Mouse (Mus musculus) right cerebral cortex, postnatal 4 days (tissue): Measurements from ENCODE around the gene Tmx1.

Source experiments
- DNase-seq: peaks from one replicate; pipeline ENCODE4 v3.0.0-alpha.2; 2022

Tmx1 gene

DNA sequence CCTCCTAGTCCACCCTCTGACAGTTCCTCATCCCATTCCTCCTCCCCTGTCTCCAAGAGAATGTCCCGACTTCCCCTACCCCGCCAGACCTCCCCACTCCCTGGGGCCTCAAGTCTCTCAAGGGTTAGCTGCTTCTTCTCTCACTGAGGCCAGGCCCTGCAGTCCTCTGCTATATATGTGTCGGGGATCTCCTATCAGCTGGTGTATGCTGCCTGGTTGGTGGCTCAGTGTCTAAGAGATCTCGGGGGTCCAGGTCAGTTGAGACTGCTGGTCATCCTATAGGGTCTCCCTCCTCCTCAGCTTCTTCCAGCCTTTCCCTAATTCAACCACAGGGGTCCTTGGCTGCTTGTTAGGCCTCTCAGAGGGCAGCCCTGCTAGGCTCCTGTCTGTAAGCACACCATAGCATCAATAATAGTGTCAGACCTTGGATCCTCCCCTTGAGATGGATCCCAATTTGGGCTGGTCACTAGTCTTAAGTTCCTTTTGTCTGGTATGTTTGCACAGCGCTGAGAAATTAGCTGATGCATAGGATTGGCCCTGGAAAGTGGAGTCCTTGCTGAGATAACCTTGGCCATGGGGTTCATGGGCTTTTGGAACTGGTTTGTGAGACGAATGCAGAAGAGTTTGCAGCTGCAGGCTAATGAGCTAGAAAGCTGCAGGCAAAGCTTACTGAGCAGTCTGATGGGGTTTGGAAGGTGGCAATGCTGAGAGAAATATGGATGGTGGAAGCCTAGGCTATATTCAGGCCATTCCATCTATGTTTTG, 34.0 kb downstream of the Tmx1 start:
- DNase-seq: no peak

DNA sequence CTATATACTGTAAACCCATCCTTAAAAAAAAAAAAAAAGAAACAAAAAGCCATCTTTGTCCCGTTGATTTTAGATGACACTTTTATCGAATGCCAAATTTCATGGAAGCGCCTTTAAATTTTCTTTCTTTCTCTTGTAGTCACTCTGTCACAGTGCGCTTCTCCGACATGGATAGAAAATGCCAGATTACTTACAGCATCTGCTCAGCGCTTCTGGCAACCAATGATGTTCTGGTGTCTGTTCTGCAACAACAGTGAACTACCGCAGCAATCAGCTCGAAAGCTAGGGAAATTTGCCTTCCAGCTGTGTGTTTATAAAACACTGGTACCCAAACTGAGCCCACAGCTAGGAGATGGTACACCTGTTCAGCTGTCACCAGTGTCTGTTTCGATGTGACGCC, 39.5 kb downstream of the Tmx1 start:
- no peak for DNase-seq

- no peak for DNase-seq
Observed at GRCm38 (mm10) chr12:70494494-70495281, 41.8 kb downstream of the Tmx1 start.

DNA sequence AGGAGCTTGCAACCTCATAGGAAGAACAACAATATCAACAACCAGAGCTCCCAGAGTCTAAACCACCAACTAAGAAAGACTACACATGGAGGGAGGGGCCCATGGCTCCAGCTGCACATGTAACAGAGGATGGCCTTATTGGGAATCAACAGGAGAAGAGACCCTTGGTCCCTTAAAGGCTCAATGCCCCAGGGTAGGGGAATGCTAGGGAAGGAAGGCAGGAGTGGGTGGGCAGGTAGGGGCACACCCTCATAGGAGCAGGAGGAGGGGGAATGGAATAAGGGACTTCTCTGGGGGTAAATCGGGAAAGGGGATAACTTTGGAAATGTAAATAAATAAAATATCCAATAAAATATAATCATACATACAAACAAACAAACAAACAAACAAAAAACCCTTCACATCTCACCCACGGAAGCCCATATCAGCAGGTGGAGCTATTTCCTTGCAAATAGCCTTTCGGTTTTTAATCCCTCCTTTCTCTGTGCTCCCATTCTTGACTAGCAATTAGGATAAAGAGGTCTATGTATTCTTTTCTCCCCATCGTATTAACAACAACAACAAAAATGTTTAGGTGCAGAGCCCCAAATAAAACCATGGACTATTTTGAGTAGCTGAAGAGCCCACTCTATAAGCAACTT, 42.5 kb downstream of the Tmx1 start:
- peak; percentile 51 for DNase-seq

DNA sequence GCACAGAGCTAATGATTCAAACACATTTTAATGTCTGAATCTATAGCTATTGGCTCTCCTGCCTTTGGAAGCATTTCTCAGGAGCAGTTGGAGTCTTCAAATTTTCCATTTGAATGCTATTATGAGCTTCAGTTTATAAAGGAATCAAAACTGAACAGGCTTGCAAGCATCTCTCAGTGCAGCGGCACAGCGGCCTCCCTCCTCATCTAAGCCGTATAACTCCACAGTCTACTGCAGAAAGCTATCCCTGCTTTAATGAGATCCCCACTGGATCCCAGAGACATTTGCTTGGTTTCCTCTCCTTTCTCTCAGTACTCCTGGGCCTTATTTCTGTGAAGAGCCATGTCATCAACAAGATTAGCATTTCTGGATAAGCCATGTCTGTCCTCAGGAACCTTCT, 45.2 kb downstream of the Tmx1 start:
- no peak for DNase-seq

DNA sequence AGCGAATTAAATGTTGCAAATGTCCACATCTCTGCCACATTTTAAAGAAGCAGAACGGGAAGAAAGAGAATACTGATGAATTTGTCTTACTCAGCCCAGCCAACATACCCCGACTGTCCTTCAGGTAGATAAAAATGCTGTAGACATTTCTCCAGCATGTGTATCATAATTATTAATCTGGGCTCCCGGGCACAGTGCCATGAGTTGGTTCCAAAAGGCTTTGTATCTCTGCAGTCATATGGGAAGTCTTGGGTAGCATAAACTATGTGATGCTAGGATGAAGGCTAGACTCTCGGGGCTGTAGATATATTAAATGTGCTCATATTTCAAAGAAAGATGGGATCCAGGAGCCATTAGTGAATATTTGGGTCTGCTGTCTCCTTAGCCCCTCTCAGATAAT, 53.1 kb downstream of the Tmx1 start:
- no peak for DNase-seq

DNA sequence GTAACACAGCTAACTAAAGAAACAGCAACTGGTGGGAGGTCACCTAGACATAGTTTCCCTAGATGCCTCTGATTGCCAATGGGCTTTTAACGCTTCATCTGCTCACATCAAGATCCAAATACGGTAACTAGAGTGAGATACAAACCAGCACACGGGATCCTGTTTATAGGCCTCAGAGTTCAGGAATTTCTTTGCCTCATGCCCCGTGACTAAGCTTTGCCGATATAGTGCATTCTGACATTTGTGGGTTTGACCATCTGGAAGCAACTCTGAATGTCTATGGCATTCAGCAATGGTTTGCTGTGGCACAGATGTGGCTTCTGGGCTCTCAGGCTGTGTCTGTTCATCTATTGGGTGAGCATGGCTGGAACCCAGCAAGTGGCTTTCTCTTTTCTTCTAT, 59.1 kb downstream of the Tmx1 start:
- DNase-seq: no peak

DNA sequence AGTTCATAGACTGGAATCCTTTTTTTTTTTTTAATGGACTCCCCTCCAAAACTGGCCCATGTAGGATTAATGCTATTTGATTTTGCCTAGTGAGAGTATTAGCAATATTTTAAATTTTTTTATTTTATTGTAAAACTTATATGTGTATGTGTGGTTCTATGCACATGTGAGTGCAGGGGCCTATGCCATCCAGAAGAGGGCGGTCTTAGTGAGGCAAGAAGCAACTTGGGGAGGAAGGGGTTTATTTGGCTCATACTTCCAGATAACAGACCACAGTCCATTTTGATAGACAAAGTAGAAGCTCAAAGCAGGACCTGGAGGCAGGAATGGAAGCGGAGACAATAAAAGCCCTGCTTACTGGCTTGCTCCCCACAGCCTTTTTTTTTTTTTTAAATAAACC, 59.5 kb downstream of the Tmx1 start:
- no peak for DNase-seq
